Mouse (Mus musculus) ES-E14 (cell line): ENCODE measurements at regions not wholly inside any gene's neighbourhood (a gene's known extent, or its start where the extent isn't known, plus 50 kb on each side); places are given as distances from the start of the nearest gene placed in this dataset.

ENCODE experiments used
- CHD2 ChIP-seq: IDR thresholded peaks from 2 replicates; pipeline ENCODE4 v1.6.1; 2014; ENCODE audit warnings: mild to moderate bottlenecking, low read depth, low read length, inconsistent platforms
- HCFC1 ChIP-seq: IDR thresholded peaks from 2 replicates; pipeline ENCODE4 v1.6.1; 2012; ENCODE audit warnings: low read length, inconsistent platforms, borderline replicate concordance; ENCODE audit not compliant: insufficient read depth
- MAFK ChIP-seq: IDR thresholded peaks from 2 replicates; pipeline ENCODE4 v1.6.1; 2014; ENCODE audit warnings: mild to moderate bottlenecking, low read depth, low read length, inconsistent platforms; ENCODE audit not compliant: insufficient read depth
- ZNF384 ChIP-seq: IDR thresholded peaks from 2 replicates; pipeline ENCODE4 v1.6.1; 2012; ENCODE audit warnings: low read depth, low read length, inconsistent platforms

DNA sequence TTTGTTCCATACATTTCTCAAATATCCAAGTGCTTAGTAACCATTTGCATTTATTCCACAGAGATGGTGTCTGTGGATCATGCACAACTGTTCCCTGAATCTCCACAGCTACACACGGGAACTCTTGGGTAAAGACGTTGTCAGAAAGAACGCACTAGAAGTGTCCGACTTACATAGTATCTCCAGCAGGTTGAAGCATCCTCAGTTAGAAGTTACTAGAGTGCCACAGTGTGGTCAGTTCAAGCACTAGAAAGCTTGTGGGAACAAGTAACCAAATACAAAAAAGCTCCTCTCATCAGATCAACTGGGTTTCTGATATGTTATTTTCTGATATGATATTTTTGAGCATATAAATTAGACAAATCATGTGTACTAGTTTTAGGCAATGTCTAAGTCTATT lies 167.5 kb upstream of the Arhgef26 start:
- TF ChIP-seq CHD2 (no peak), MAFK (no peak), HCFC1 (no peak), ZNF384 (no peak)
